Mouse (Mus musculus): ENCODE results near the gene Krtap14. TPM values are rescaled to one million over a fixed set of nuclear protein-coding genes. Genes with fewer than 3 reads are reported as not detected.

Gene Krtap14
- total RNA-seq, 1 experiment = not detected

GRCm38 (mm10) chr16:88820066-88820465 lies 5.9 kb downstream of the Krtap14 start, which contains the start of gene Krtap15:
Gene Krtap15, plus strand, starts transcription at chr16:88820215.
- Histone ChIP-seq H3K9ac (ENCODE audit: insufficient read depth, low read depth, low read length, poor library complexity, severe bottlenecking) (no peak within 1 kb of the TSS), H3K9me3 (ENCODE audit: control insufficient read depth, insufficient read depth, low read depth, low read length) (no peaks in the 10 kb centered on the region), H3K36me3 (ENCODE audit: control insufficient read depth, insufficient read depth, low read length, poor library complexity, severe bottlenecking) (no peaks in the 10 kb centered on the region), H3K4me1 (ENCODE audit: control insufficient read depth in 2 of 2, insufficient read depth in 2 of 2, low read length in 2 of 2, poor library complexity in 1 of 2) (no peaks in the 10 kb centered on the region), H3K27ac (ENCODE audit: insufficient read depth, low read depth, low read length, poor library complexity, severe bottlenecking) (no peak within 1 kb of the TSS), H3K4me3 (ENCODE audit: insufficient read depth in 1 of 2, low read depth in 1 of 2, low read length in 2 of 2, poor library complexity in 1 of 2, severe bottlenecking in 1 of 2) (no peak within 1 kb of the TSS)
- TF ChIP-seq MAFK (IDR thresholded peaks at IDR 0.05; ENCODE audit: insufficient read depth, low read depth, low read length) = no peak
- TF ChIP-seq HCFC1 (IDR thresholded peaks at IDR 0.05; ENCODE audit: borderline replicate concordance, insufficient read depth, low read length) = no peak
- TF ChIP-seq CHD2 (IDR thresholded peaks at IDR 0.05; ENCODE audit: low read depth, low read length) = no peak
- no peak for TF ChIP-seq ZC3H11A (IDR thresholded peaks at IDR 0.05; ENCODE audit: borderline replicate concordance, low read depth, low read length)
- TF ChIP-seq ZNF384 (IDR thresholded peaks at IDR 0.05; ENCODE audit: low read depth, low read length) = no peak
- DNase-seq (ENCODE audit: low read depth, low spot score) = no peak
- in situ Hi-C loops (cut with MboI; ENCODE audit: low sequenced_read_pairs in 2 of 2, unreplicated experiment in 2 of 2) = no loop called here

GRCm38 (mm10) chr16:88811827-88812226 lies 14.1 kb downstream of the Krtap14 start, which contains the start of gene Gm20741:
Gene Gm20741, minus strand, starts transcription at chr16:88812220.
- in situ Hi-C loops (cut with MboI; ENCODE audit: low sequenced_read_pairs in 2 of 2, unreplicated experiment in 2 of 2) = no loop called here

GRCm38 (mm10) chr16:88786786-88787185 lies 39.2 kb downstream of the Krtap14 start:
- Histone ChIP-seq H3K36me3 (ENCODE audit: control insufficient read depth, insufficient read depth, low read length, poor library complexity, severe bottlenecking) (no peaks in the 10 kb centered on the region), H3K9me3 (ENCODE audit: control insufficient read depth, insufficient read depth, low read depth, low read length) (no peaks in the 10 kb centered on the region), H3K27ac (ENCODE audit: insufficient read depth, low read depth, low read length, poor library complexity, severe bottlenecking) (no peak overlapping the region), H3K4me1 (ENCODE audit: control insufficient read depth in 2 of 2, insufficient read depth in 2 of 2, low read length in 2 of 2, poor library complexity in 1 of 2) (no peaks in the 10 kb centered on the region), H3K4me3 (ENCODE audit: insufficient read depth in 1 of 2, low read depth in 1 of 2, low read length in 2 of 2, poor library complexity in 1 of 2, severe bottlenecking in 1 of 2) (no peak overlapping the region), H3K9ac (ENCODE audit: insufficient read depth, low read depth, low read length, poor library complexity, severe bottlenecking) (no peak overlapping the region)
- TF ChIP-seq HCFC1 (IDR thresholded peaks at IDR 0.05; ENCODE audit: borderline replicate concordance, insufficient read depth, low read length) (no peak), ZNF384 (IDR thresholded peaks at IDR 0.05; ENCODE audit: low read depth, low read length) (no peak), ZC3H11A (IDR thresholded peaks at IDR 0.05; ENCODE audit: borderline replicate concordance, low read depth, low read length) (no peak), MAFK (IDR thresholded peaks at IDR 0.05; ENCODE audit: insufficient read depth, low read depth, low read length) (no peak), CHD2 (IDR thresholded peaks at IDR 0.05; ENCODE audit: low read depth, low read length) (no peak)
- no peak for DNase-seq (ENCODE audit: low read depth, low spot score)
- in situ Hi-C loops (cut with MboI; ENCODE audit: low sequenced_read_pairs in 2 of 2, unreplicated experiment in 2 of 2) = no loop called here

More at GRCm38 (mm10) chr16:88811827-88812226, 14.1 kb downstream of the Krtap14 start, which contains the start of gene Gm20741:
- H3K36me3 ChIP-seq (ENCODE audit: control insufficient read depth, insufficient read depth, low read length, poor library complexity, severe bottlenecking) = no peaks in the 10 kb centered on the region
- no peak within 1 kb of the TSS for H3K27ac ChIP-seq (ENCODE audit: insufficient read depth, low read depth, low read length, poor library complexity, severe bottlenecking)
- no peak within 1 kb of the TSS for H3K4me3 ChIP-seq (ENCODE audit: insufficient read depth in 1 of 2, low read depth in 1 of 2, low read length in 2 of 2, poor library complexity in 1 of 2, severe bottlenecking in 1 of 2)
- no peak for DNase-seq (ENCODE audit: low read depth, low spot score)
- no peak for TF ChIP-seq MAFK (IDR thresholded peaks at IDR 0.05; ENCODE audit: insufficient read depth, low read depth, low read length)
- TF ChIP-seq ZC3H11A (IDR thresholded peaks at IDR 0.05; ENCODE audit: borderline replicate concordance, low read depth, low read length) = no peak
- no peak for TF ChIP-seq ZNF384 (IDR thresholded peaks at IDR 0.05; ENCODE audit: low read depth, low read length)
- no peak for TF ChIP-seq CHD2 (IDR thresholded peaks at IDR 0.05; ENCODE audit: low read depth, low read length)
- no peak for TF ChIP-seq HCFC1 (IDR thresholded peaks at IDR 0.05; ENCODE audit: borderline replicate concordance, insufficient read depth, low read length)
- H3K9me3 ChIP-seq (ENCODE audit: control insufficient read depth, insufficient read depth, low read depth, low read length) = no peaks in the 10 kb centered on the region
- no peak within 1 kb of the TSS for H3K9ac ChIP-seq (ENCODE audit: insufficient read depth, low read depth, low read length, poor library complexity, severe bottlenecking)
- H3K4me1 ChIP-seq (ENCODE audit: control insufficient read depth in 2 of 2, insufficient read depth in 2 of 2, low read length in 2 of 2, poor library complexity in 1 of 2) = no peaks in the 10 kb centered on the region

- Histone ChIP-seq H3K9me3 (ENCODE audit: control insufficient read depth, insufficient read depth, low read depth, low read length) (no peaks in the 10 kb centered on the region), H3K36me3 (ENCODE audit: control insufficient read depth, insufficient read depth, low read length, poor library complexity, severe bottlenecking) (no peaks in the 10 kb centered on the region), H3K4me3 (ENCODE audit: insufficient read depth in 1 of 2, low read depth in 1 of 2, low read length in 2 of 2, poor library complexity in 1 of 2, severe bottlenecking in 1 of 2) (no peak within 1 kb of the TSS), H3K27ac (ENCODE audit: insufficient read depth, low read depth, low read length, poor library complexity, severe bottlenecking) (no peak within 1 kb of the TSS), H3K4me1 (ENCODE audit: control insufficient read depth in 2 of 2, insufficient read depth in 2 of 2, low read length in 2 of 2, poor library complexity in 1 of 2) (no peaks in the 10 kb centered on the region), H3K9ac (ENCODE audit: insufficient read depth, low read depth, low read length, poor library complexity, severe bottlenecking) (no peak within 1 kb of the TSS)
- no peak for DNase-seq (ENCODE audit: low read depth, low spot score)
- in situ Hi-C loops (cut with MboI; ENCODE audit: low sequenced_read_pairs in 2 of 2, unreplicated experiment in 2 of 2) = no loop called here
- no peak for TF ChIP-seq HCFC1 (IDR thresholded peaks at IDR 0.05; ENCODE audit: borderline replicate concordance, insufficient read depth, low read length)
- no peak for TF ChIP-seq ZNF384 (IDR thresholded peaks at IDR 0.05; ENCODE audit: low read depth, low read length)
- no peak for TF ChIP-seq CHD2 (IDR thresholded peaks at IDR 0.05; ENCODE audit: low read depth, low read length)
- TF ChIP-seq MAFK (IDR thresholded peaks at IDR 0.05; ENCODE audit: insufficient read depth, low read depth, low read length) = no peak
- no peak for TF ChIP-seq ZC3H11A (IDR thresholded peaks at IDR 0.05; ENCODE audit: borderline replicate concordance, low read depth, low read length)
Observed at GRCm38 (mm10) chr16:88777596-88777995, 48.3 kb downstream of the Krtap14 start, which contains the start of gene Gm5965. Gene Gm5965, plus strand, starts transcription at chr16:88777896.
